Mouse (Mus musculus) heart, adult 8-10 months (tissue): ENCODE measurements around the gene Ninj2. TPM values are rescaled to one million over a fixed set of nuclear protein-coding genes. Genes with fewer than 3 reads are reported as not detected.
"Not testable (repeated sequence)": the region's sequence is repeated elsewhere in the genome, so short reads cannot be mapped to it uniquely, and the experiment has no call there.

Source experiments
- DNase-seq: peaks from one replicate; pipeline ENCODE4 v3.0.0; 2022; ENCODE audit warnings: low spot score
- total RNA-seq, 4 experiments: library from RNA; stranded (reverse); gene quantifications; 2 replicates each; pipeline ENCODE4 v1.2.4; 2022

Ninj2 gene
- not detected for total RNA-seq

DNA sequence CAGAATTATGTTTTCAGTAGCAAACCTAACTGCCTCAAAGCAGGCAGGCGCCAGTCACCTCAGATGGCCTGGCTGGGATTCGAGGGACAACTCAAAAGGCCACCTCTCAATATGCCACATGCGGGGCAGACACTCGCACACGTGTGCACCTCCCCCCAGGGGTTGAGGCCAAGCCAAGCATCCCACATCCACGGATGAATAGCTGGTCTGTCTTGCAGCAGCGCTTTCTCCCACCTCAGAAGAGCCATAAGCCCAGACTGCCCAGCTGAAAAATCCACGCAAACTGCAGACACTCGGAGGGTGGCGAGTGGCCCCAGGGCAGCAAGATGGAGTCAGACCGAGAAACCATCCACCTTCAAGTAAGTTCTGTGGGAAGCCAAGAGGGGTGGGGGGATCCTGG, at the start of gene Ninj2:
Gene Ninj2 (plus strand): TSS at position 251 of the 400 bp plus-strand sequence.
- DNase-seq: no peak

DNA sequence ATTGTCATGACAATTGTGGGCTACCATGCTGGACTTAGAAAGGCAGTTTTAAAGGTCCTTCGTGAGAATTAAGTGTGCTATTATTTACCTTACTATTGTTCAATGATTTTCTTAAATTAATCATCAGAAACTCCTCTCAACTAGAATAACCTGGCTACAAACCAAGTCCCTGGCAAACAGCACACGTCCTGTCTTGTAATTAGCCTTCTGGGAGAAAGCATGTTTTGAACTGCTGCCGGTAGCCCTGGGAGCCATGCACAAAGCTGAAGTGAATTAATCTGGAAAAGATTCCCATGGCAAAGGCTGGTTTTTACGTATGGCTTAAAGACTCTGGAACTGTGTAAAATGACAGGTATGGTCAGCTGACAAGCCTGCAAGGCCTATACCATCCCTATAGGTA, 47.7 kb upstream of the Ninj2 start:
- no peak for DNase-seq

- DNase-seq: no peak
Measured at GRCm38 (mm10) chr6:120047705-120048292, 45.4 kb upstream of the Ninj2 start.

DNA sequence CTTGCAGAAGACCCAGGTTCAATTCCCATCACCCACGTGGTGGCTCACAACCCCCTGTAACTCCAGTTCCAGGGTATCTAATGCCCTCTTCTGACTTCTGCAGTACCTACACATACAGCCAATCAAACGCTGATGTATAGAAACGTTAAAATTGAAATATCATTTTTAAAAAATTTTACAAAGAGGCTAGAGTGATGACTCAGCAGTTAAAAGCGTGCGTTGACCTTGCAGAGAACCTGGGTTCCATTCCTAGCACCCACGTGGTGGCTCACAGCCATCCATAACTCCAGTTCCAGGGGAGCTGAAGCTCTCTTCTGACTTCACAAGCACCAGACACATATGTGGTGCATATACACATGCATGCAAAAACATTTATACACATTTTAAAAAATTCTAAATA, 38.7 kb upstream of the Ninj2 start:
- no peak for DNase-seq

GRCm38 (mm10) chr6:120055666-120056540, 37.2 kb upstream of the Ninj2 start:
- peak; percentile 62 for DNase-seq

GRCm38 (mm10) chr6:120062934-120063333, 30.2 kb upstream of the Ninj2 start:
- no peak for DNase-seq

DNA sequence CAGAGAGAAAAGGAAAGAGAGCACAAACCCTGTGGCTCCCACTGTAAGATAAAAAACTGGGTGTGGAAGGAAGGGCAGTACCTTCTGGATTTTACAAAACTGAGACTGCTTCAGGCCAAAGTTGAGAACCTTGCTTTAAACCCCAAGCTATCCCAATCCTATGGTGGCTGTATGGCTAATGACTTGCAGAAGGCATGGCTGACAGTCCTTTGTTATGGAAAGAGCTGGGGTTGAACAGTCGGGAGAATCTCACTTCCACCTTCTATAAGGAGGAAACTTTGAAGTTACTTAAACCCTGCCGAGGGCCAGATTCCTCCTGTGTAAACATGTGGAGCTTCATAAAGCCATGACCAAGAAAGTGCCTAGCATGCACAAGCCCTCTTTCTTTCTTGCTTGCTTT, 28.5 kb upstream of the Ninj2 start:
- DNase-seq: no peak

GRCm38 (mm10) chr6:120065552-120066177, 27.5 kb upstream of the Ninj2 start:
- no peak for DNase-seq

- no peak for DNase-seq
Measured at GRCm38 (mm10) chr6:120069546-120069945, 23.6 kb upstream of the Ninj2 start.

DNA sequence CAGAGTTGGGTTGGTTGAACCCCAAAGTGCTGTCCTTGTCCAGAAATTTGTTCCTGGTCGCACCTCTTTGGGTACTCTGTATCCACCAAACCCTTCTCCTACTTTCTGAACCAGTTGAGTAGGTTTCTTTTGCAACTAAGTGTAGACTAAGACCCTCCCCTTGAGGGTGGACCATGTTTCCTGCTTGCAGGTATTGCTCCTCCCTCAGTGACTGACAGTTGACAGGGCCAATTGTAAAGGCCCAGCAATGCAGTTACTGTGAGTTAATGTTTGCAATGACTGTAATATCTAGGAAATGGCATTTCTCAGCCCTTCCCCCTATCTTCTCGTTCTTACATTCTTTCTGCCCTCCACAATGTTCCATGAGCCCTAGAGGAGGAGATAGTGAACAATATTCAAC, 20.5 kb upstream of the Ninj2 start:
- no peak for DNase-seq

GRCm38 (mm10) chr6:120076619-120077450, 16.3 kb upstream of the Ninj2 start:
- DNase-seq: no peak

- DNase-seq: no peak
Measured at GRCm38 (mm10) chr6:120079547-120079946, 13.6 kb upstream of the Ninj2 start.

GRCm38 (mm10) chr6:120081516-120081915, 11.6 kb upstream of the Ninj2 start:
- DNase-seq: no peak

- DNase-seq: no peak
Measured at GRCm38 (mm10) chr6:120082251-120082950, 10.7 kb upstream of the Ninj2 start.

- no peak for DNase-seq
Measured at GRCm38 (mm10) chr6:120082951-120083411, 10.2 kb upstream of the Ninj2 start.

DNA sequence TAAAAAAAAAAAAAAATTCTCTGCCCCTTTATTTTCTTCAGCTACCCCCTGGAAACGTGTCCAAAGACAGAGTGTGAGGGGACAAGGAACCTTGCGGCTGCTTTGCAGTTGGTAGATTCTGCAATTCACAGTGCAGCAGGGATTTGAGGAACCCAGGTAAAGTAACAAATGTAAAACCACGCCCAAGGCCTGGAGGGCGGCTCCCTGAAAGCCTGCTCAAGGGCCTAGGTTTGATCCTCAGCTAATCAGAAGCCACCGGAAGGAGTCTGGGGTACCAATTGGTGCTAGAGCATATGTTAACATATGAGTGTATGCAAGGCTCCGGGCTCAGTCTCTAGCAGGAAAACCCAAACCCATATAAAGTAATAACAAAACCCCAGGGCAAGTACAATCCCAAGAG, 9.7 kb upstream of the Ninj2 start:
- no peak for DNase-seq

GRCm38 (mm10) chr6:120084983-120085382, 8.2 kb upstream of the Ninj2 start:
- DNase-seq: no peak

DNA sequence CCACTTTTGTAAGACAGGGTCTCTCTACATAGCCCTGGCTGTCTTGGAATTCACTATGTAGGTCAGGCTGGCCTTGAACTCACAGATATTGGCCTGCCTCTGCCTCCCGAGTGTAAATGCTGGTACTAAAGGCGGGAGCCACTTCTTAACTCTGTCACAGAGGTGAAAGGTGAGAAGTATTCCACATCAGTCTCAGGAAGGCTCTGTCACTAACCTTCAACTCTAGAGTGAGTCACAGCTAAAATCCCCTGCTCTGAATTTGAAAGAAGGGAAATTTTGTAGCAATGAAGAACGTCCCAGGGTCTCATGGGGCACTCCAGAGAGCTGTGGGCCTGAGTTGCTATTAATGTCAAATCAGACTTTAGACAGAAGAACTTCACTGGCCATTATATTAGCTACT, 7.3 kb upstream of the Ninj2 start:
- DNase-seq: no peak

DNA sequence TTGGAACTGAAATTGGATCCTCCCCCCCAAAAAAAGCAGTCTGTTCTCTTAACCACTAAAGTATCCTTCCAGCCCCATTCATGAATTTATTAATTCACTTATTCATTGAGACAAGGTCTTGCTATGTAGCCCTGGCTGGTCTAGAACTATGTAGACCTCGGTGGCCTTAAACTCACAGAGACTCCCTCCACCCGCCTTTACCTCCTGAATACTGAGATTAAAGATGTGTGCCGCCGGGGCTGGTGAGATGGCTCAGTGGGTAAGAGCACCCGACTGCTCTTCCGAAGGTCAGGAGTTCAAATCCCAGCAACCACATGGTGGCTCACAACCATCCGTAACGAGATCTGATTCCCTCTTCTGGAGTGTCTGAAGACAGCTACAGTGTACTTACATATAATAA, 6.1 kb upstream of the Ninj2 start:
- not testable (repeated sequence) for DNase-seq

GRCm38 (mm10) chr6:120090712-120091248, 2.4 kb upstream of the Ninj2 start:
- DNase-seq: peak; percentile 50

DNA sequence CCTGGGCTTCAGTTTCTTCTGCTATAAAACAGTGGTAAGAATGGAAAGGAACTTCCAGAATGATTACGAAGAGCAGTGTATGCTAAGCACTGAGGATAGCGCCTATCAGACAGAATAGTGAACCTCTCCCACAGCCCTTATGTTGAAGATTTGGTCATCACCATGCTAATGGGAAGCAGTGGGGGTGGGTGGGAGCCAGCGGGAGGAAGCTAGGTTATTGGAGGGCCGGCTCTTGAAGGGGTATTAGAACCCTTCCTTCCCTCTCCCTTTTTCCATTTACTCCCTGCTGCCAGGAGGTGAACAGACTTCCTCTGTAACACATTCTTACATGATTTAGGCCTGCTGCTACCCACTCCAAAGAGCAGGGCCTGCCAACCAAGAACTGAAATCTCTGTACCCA, 1.2 kb upstream of the Ninj2 start:
- no peak for DNase-seq
